Mouse (Mus musculus) intestine, embryonic 15.5 days (tissue): ENCODE results near the gene Cubn. TPM values are rescaled to one million over a fixed set of nuclear protein-coding genes. Genes with fewer than 3 reads are reported as not detected.
A peak's percentile ranks its signal among the peaks of the same experiment; 100 is the strongest.

Source experiments
- ATAC-seq: fragments of 200-750 bp; cut with Nextera tagmentation; 2 replicates; pipeline ENCODE4 v1.8.0; 2017; ENCODE audit warnings: moderate TSS enrichment, moderate library complexity
- H3K27ac ChIP-seq: fragments of 300-500 bp; sonication (generic); 2 replicates; pipeline ENCODE4 v1.5.1; 2015; ENCODE audit warnings: mild to moderate bottlenecking, inconsistent platforms
- H3K27me3 ChIP-seq: fragments of 300-500 bp; sonication (generic); replicated peaks from 2 replicates; pipeline ENCODE4 v1.6.1; 2015; ENCODE audit warnings: inconsistent platforms
- H3K36me3 ChIP-seq: fragments of 300-500 bp; sonication (generic); 2 replicates; pipeline ENCODE4 v1.6.1; 2015; ENCODE audit warnings: inconsistent platforms
- H3K4me1 ChIP-seq: fragments of 300-500 bp; sonication (generic); replicated peaks from 2 replicates; pipeline ENCODE4 v1.6.1; 2015; ENCODE audit warnings: inconsistent platforms
- H3K4me2 ChIP-seq: fragments of 300-500 bp; sonication (generic); replicated peaks from 2 replicates; pipeline ENCODE4 v1.6.1; 2015; ENCODE audit warnings: mild to moderate bottlenecking, inconsistent platforms
- H3K4me3 ChIP-seq: fragments of 300-500 bp; sonication (generic); replicated peaks from 2 replicates; pipeline ENCODE4 v1.5.1; 2015; ENCODE audit warnings: inconsistent platforms
- H3K9ac ChIP-seq: fragments of 300-500 bp; sonication (generic); 2 replicates; pipeline ENCODE4 v1.6.1; 2015; ENCODE audit warnings: inconsistent platforms
- H3K9me3 ChIP-seq: fragments of 300-500 bp; sonication (generic); 2 replicates; pipeline ENCODE4 v1.6.1; 2016; ENCODE audit warnings: inconsistent platforms
- WGBS: fragments of 180-500 bp; shearing (Covaris S2); methylation state at CpG from one replicate; pipeline ENCODE4 v1.1.7; 2015; 5-methylcytosine and 5-hydroxymethylcytosine counted together
- polyA plus RNA-seq: library from polyadenylated mRNA; unstranded; fragments of >200 nt; fragmentation: Nextera tagmentation; extraction: Ambion mirVana; gene quantifications from 2 replicates; pipeline ENCODE4 v1.2.1, GENCODE M21; 2015

Cubn gene
- polyA plus RNA-seq, 1 experiment from 2014 or later = 7.3 TPM

- ATAC-seq = no peak
- no peaks in the 10 kb centered on the region for H3K36me3 ChIP-seq
- H3K4me1 ChIP-seq = no peaks in the 10 kb centered on the region
- no peaks in the 10 kb centered on the region for H3K9me3 ChIP-seq
- no peak overlapping the region for H3K27ac ChIP-seq
- H3K4me2 ChIP-seq = no peak overlapping the region
- no peak overlapping the region for H3K4me3 ChIP-seq
- 85% methylated on average over 14 of the region's 14 CpGs for WGBS
- no peak overlapping the region for H3K9ac ChIP-seq
- no peaks in the 10 kb centered on the region for H3K27me3 ChIP-seq
Observed at GRCm38 (mm10) chr2:13421974-13422760, 69.4 kb downstream of the Cubn start.

GRCm38 (mm10) chr2:13416765-13417524 lies 74.7 kb downstream of the Cubn start:
- Histone ChIP-seq H3K27ac (no peak overlapping the region), H3K27me3 (no peaks in the 10 kb centered on the region), H3K4me3 (no peak overlapping the region), H3K4me1 (peaks cover 5% of the 10 kb centered on the region; the same call in 1 of the 2 replicates), H3K9ac (no peak overlapping the region), H3K4me2 (no peak overlapping the region), H3K36me3 (no peaks in the 10 kb centered on the region), H3K9me3 (no peaks in the 10 kb centered on the region)
- 69% methylated on average over 3 of the region's 3 CpGs for WGBS
- ATAC-seq = no peak

DNA sequence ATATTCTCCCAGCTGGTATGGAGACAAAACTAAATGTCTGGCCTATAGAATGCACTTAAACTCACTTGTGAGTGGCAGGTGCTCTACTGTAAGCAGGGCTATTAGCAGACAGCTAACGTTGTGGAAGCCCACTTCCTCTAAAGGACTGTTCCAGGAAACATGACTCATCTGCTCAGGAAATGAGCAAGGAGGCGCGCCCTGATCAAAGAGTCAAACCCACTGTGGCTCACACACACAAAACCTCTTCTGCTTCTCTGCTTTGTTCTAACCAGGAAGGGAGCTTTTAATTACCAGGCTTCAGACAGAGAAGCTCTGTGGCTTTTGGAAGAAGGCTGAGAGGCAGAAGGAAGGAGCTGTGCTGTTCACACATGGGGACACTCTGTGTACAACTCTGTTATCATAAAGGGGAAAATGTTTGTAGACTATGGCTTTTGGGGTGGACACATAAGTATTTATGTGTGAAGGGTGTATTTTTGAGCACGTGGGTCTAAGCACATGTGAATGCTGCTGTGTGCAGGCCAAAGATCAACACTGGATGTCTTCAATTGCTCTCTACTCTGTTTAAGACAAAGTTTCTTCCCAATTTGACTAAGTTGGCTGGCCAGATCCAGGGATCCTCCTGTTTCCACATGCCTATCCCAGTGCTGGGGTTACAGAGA lies 78.0 kb downstream of the Cubn start:
- no peak overlapping the region for H3K9ac ChIP-seq
- peaks cover 5% of the 10 kb centered on the region; the same call in 1 of the 2 replicates for H3K4me1 ChIP-seq
- H3K9me3 ChIP-seq = no peaks in the 10 kb centered on the region
- no peaks in the 10 kb centered on the region for H3K36me3 ChIP-seq
- no peak overlapping the region for H3K4me2 ChIP-seq
- WGBS = 35% methylated on average over 4 of the region's 4 CpGs
- no peaks in the 10 kb centered on the region for H3K27me3 ChIP-seq
- peak; percentile 88 for ATAC-seq
- peak overlapping the region; percentile 60 for H3K27ac ChIP-seq
- no peak overlapping the region for H3K4me3 ChIP-seq

- Histone ChIP-seq H3K27ac (no peak overlapping the region), H3K4me2 (no peak overlapping the region), H3K9ac (no peak overlapping the region), H3K9me3 (no peaks in the 10 kb centered on the region), H3K27me3 (no peaks in the 10 kb centered on the region), H3K36me3 (no peaks in the 10 kb centered on the region), H3K4me3 (no peak overlapping the region), H3K4me1 (peaks cover 5% of the 10 kb centered on the region; the same call in 1 of the 2 replicates)
- ATAC-seq = no peak
- WGBS = 78% methylated on average over 5 of the region's 5 CpGs
Observed at GRCm38 (mm10) chr2:13410660-13411059, 81.0 kb downstream of the Cubn start.

- ATAC-seq = no peak
- H3K4me1 ChIP-seq = peaks cover 5% of the 10 kb centered on the region; the same call in 1 of the 2 replicates
- H3K36me3 ChIP-seq = no peaks in the 10 kb centered on the region
- H3K27me3 ChIP-seq = no peaks in the 10 kb centered on the region
- no peak overlapping the region for H3K4me3 ChIP-seq
- no peak overlapping the region for H3K27ac ChIP-seq
- H3K9ac ChIP-seq = no peak overlapping the region
- H3K9me3 ChIP-seq = no peaks in the 10 kb centered on the region
- 66% methylated on average over 2 of the region's 2 CpGs for WGBS
- H3K4me2 ChIP-seq = no peak overlapping the region
Observed at GRCm38 (mm10) chr2:13409767-13410519, 81.7 kb downstream of the Cubn start.

GRCm38 (mm10) chr2:13408333-13408732 lies 83.3 kb downstream of the Cubn start:
- 82% methylated on average over 3 of the region's 3 CpGs for WGBS
- no peak overlapping the region for H3K4me2 ChIP-seq
- H3K27me3 ChIP-seq = no peaks in the 10 kb centered on the region
- H3K4me3 ChIP-seq = no peak overlapping the region
- H3K27ac ChIP-seq = no peak overlapping the region
- H3K9me3 ChIP-seq = no peaks in the 10 kb centered on the region
- H3K36me3 ChIP-seq = no peaks in the 10 kb centered on the region
- H3K4me1 ChIP-seq = no peaks in the 10 kb centered on the region
- ATAC-seq = no peak
- H3K9ac ChIP-seq = no peak overlapping the region

DNA sequence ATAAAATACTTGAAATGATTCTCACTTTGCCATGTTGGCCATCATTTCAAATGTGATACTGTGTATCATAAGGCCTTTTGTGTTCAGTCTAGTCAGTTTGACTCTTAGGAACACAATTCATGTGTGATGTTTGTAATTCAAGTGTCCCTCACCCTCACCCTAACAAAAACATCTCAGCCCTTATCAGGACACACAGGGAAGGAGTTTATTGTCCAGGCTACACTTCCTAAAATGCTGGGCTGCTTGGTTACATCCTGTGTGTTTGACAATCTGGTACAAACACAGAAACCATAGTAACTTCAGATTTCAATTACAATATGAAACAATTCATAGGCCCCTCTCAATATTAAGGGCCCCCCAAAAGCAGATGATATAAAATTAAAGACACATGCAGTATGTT lies 83.9 kb downstream of the Cubn start:
- Histone ChIP-seq H3K4me3 (no peak overlapping the region), H3K4me2 (no peak overlapping the region), H3K36me3 (no peaks in the 10 kb centered on the region), H3K4me1 (no peaks in the 10 kb centered on the region), H3K9me3 (no peaks in the 10 kb centered on the region), H3K9ac (no peak overlapping the region), H3K27ac (no peak overlapping the region), H3K27me3 (no peaks in the 10 kb centered on the region)
- no peak for ATAC-seq

- Histone ChIP-seq H3K36me3 (no peaks in the 10 kb centered on the region), H3K9me3 (no peaks in the 10 kb centered on the region), H3K4me1 (no peaks in the 10 kb centered on the region), H3K27me3 (no peaks in the 10 kb centered on the region), H3K4me3 (no peak overlapping the region), H3K4me2 (no peak overlapping the region), H3K9ac (no peak overlapping the region), H3K27ac (no peak overlapping the region)
- 33% methylated on average over 5 of the region's 5 CpGs for WGBS
- ATAC-seq = no peak
Observed at GRCm38 (mm10) chr2:13407272-13407671, 84.3 kb downstream of the Cubn start.

- no peak overlapping the region for H3K9ac ChIP-seq
- no peaks in the 10 kb centered on the region for H3K4me1 ChIP-seq
- no peaks in the 10 kb centered on the region for H3K36me3 ChIP-seq
- no peaks in the 10 kb centered on the region for H3K27me3 ChIP-seq
- no peak for ATAC-seq
- H3K9me3 ChIP-seq = no peaks in the 10 kb centered on the region
- 78% methylated on average over 5 of the region's 5 CpGs for WGBS
- H3K4me3 ChIP-seq = no peak overlapping the region
- H3K27ac ChIP-seq = no peak overlapping the region
- no peak overlapping the region for H3K4me2 ChIP-seq
Observed at GRCm38 (mm10) chr2:13404986-13405678, 86.5 kb downstream of the Cubn start.

DNA sequence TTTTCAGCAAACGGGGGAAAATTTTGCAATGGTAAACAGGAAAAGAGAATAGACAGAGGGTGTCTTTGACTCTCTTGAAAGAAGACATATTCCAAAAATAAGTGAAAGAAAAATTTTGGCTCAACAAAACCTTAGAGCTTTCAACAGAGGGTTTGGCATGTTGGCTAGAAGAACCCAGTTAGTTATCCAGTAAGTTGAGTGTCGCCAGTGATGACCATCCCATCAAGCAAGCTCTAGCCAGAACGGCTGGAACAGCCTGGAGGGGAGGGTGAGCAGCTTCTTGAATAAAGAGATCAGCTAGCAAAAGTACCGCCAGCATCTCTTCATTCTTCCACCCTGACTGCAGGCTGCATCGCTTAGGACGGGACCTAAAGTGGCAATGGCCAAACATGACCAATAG lies 90.8 kb downstream of the Cubn start:
- H3K27ac ChIP-seq = no peak overlapping the region

DNA sequence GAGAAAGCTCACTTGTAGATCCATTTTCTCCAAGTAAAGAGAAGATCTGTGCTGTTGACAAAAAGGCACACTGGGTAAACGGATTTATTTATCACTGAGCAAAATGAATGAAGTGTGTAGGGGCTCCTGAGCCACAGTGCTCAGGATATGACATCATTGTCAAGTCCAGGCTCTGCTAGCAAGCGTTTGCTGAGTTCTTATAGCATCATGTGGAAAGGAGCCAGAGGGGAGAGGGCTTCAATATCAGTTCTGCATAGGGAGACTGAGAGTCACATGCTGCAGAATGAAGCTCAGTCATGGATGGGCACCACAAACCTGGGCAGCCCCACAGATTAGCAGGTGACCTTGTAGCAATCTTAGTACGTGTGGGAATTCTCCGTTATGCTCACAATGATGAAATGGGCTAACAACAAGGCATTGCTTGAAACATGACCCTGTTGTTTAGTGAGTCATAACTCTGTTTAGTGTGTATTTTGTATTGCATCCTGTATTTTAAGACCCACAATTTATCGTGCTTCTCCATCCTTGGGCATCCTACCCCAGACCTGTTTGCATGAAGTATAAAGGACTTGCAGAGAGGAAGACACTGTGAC lies 92.0 kb downstream of the Cubn start:
- Histone ChIP-seq H3K9ac (no peak overlapping the region), H3K27ac (no peak overlapping the region)
- no peak for ATAC-seq

More for the DNA sequence above, 90.8 kb downstream of the Cubn start:
- no peak for ATAC-seq
- no peak overlapping the region for H3K9ac ChIP-seq
- no peaks in the 10 kb centered on the region for H3K9me3 ChIP-seq
- no peaks in the 10 kb centered on the region for H3K4me1 ChIP-seq
- no peak overlapping the region for H3K4me2 ChIP-seq
- no peaks in the 10 kb centered on the region for H3K36me3 ChIP-seq
- H3K4me3 ChIP-seq = no peak overlapping the region
- 87% methylated on average over 6 of the region's 6 CpGs for WGBS
- H3K27me3 ChIP-seq = no peaks in the 10 kb centered on the region

More for the DNA sequence above, 92.0 kb downstream of the Cubn start:
- no peak overlapping the region for H3K4me2 ChIP-seq
- no peaks in the 10 kb centered on the region for H3K36me3 ChIP-seq
- H3K4me3 ChIP-seq = no peak overlapping the region
- WGBS = 72% methylated on average over 5 of the region's 5 CpGs
- H3K27me3 ChIP-seq = no peaks in the 10 kb centered on the region
- no peaks in the 10 kb centered on the region for H3K4me1 ChIP-seq
- no peaks in the 10 kb centered on the region for H3K9me3 ChIP-seq
